Mouse (Mus musculus) hindbrain, embryonic 10.5 days (tissue): Measurements from ENCODE around the gene Fndc7. TPM values are rescaled to one million over a fixed set of nuclear protein-coding genes. Genes with fewer than 3 reads are reported as not detected.
A peak's percentile ranks its signal among the peaks of the same experiment; 100 is the strongest.
"Not testable (repeated sequence)": the region's sequence is repeated elsewhere in the genome, so short reads cannot be mapped to it uniquely, and the experiment has no call there.

Source experiments
- DNase-seq: peaks from one replicate; pipeline ENCODE4 v3.0.0-alpha.2; 2017; ENCODE audit warnings: low spot score
- H3K27ac ChIP-seq: fragments of 300-500 bp; sonication (generic); 2 replicates; pipeline ENCODE4 v1.5.1; 2016; ENCODE audit warnings: mild to moderate bottlenecking, moderate library complexity
- H3K27me3 ChIP-seq: fragments of 300-500 bp; sonication (generic); 2 replicates; pipeline ENCODE4 v1.6.1; 2016; ENCODE audit warnings: mild to moderate bottlenecking; ENCODE audit not compliant: poor library complexity, insufficient read depth, severe bottlenecking
- H3K36me3 ChIP-seq: fragments of 300-500 bp; sonication (generic); 2 replicates; pipeline ENCODE4 v1.6.1; 2016; ENCODE audit warnings: mild to moderate bottlenecking, moderate library complexity
- H3K4me1 ChIP-seq: fragments of 300-500 bp; sonication (generic); replicated peaks from 2 replicates; pipeline ENCODE4 v1.6.1; 2016; ENCODE audit warnings: mild to moderate bottlenecking
- H3K4me3 ChIP-seq: fragments of 300-500 bp; sonication (generic); 2 replicates; pipeline ENCODE4 v1.5.1; 2016; ENCODE audit warnings: mild to moderate bottlenecking, moderate library complexity
- H3K9me3 ChIP-seq: fragments of 300-500 bp; sonication (generic); 2 replicates; pipeline ENCODE4 v1.6.1; 2016; ENCODE audit warnings: mild to moderate bottlenecking, moderate library complexity
- WGBS: fragments of 180-500 bp; shearing (Covaris S2); methylation state at CpG from one replicate; pipeline ENCODE4 v1.1.7; 2016; 5-methylcytosine and 5-hydroxymethylcytosine counted together
- polyA plus RNA-seq: library from polyadenylated mRNA; unstranded; fragments of >200 nt; fragmentation: Nextera tagmentation; extraction: Ambion mirVana; gene quantifications from 2 replicates; pipeline ENCODE4 v1.2.1, GENCODE M21; 2016

The Fndc7 gene
- polyA plus RNA-seq, 1 experiment from 2014 or later, result 0.05 TPM

DNA sequence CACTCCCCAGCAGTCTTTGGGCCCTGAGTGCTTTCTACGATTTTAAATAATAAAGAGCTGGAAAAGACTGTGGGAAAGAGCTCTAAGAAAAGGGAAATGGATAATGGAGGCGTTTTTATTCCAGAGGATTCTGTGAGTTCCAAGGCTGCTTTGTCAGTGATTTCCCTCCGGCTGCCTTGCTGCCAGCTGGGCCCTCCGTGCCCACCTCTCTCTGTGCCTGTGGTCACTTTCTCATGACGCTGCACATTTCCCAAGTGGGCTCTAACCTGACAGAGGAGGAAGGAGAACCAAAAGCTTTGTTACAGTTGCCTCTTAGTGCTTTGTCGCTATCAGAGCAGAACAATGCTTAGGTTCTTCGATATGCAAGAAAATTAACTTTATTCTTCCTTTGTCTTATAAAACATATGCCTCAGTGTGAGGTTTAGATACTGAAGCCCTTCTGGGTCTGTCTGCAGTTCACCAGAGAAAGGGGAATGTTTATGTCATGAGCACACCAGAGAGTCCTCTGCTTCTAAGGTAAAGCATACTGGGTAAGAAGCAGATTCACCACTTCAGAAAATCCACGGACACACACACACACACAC is 5.0 kb downstream of the Fndc7 start:
- no peak overlapping the region for H3K4me3 ChIP-seq
- WGBS, result 58% methylated on average over 8 of the region's 8 CpGs
- peaks cover 56% of the 10 kb centered on the region for H3K4me1 ChIP-seq
- H3K36me3 ChIP-seq, result no peaks in the 10 kb centered on the region
- no peaks in the 10 kb centered on the region for H3K27me3 ChIP-seq
- DNase-seq, result no peak
- no peaks in the 10 kb centered on the region for H3K9me3 ChIP-seq
- peak overlapping the region; percentile 86 for H3K27ac ChIP-seq

DNA sequence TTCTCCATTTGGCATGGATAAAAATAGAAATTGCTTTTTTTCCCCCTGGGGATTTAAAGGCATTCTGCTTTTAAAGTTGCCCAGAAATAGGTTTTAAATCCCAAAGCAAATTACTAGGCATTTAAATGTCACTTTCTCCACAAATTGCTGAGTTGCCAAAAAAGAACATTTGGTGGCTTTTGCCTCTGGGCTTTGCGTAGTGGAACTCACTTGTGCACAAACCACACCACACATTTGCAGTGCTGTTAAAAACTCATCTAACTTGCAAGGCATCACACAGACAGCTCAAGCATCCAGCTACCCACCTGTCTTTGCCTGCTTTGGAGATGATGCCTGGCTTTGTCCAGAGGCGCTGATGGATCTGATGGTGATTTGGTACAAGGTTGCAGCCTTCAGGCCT is 6.7 kb downstream of the Fndc7 start:
- H3K4me1 ChIP-seq, result peaks cover 67% of the 10 kb centered on the region
- no peaks in the 10 kb centered on the region for H3K9me3 ChIP-seq
- 88% methylated on average over 2 of the region's 2 CpGs for WGBS
- no peak for DNase-seq
- no peak overlapping the region for H3K27ac ChIP-seq
- no peak overlapping the region for H3K4me3 ChIP-seq
- H3K27me3 ChIP-seq, result no peaks in the 10 kb centered on the region
- H3K36me3 ChIP-seq, result no peaks in the 10 kb centered on the region

DNA sequence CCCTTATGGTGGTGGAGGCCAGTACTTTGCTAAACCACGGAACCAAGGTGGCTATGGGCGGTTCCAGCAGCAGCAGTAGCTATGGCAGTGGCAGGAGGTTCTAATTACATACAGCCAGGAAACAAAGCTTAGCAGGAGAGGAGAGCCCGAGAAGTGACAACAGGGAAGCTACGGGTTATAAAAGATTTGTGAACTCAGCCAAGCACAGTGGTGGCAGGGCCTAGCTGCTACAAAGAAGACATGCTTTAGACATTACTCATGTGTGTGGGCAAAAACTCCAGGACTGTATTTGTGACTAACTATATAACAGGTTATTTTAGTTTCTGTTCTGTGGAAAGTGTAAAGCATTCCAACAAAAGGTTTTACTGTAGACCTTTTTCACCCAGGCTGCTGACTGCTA is 7.9 kb downstream of the Fndc7 start:
- not testable (repeated sequence) for H3K36me3 ChIP-seq, H3K9me3 ChIP-seq, DNase-seq, H3K27me3 ChIP-seq, H3K4me3 ChIP-seq
- H3K4me1 ChIP-seq, result peaks cover 60% of the 10 kb centered on the region
- peak overlapping the region; percentile 35; the same call in 1 of the 2 replicates for H3K27ac ChIP-seq
- WGBS, result 19% methylated on average over 4 of the region's 4 CpGs

DNA sequence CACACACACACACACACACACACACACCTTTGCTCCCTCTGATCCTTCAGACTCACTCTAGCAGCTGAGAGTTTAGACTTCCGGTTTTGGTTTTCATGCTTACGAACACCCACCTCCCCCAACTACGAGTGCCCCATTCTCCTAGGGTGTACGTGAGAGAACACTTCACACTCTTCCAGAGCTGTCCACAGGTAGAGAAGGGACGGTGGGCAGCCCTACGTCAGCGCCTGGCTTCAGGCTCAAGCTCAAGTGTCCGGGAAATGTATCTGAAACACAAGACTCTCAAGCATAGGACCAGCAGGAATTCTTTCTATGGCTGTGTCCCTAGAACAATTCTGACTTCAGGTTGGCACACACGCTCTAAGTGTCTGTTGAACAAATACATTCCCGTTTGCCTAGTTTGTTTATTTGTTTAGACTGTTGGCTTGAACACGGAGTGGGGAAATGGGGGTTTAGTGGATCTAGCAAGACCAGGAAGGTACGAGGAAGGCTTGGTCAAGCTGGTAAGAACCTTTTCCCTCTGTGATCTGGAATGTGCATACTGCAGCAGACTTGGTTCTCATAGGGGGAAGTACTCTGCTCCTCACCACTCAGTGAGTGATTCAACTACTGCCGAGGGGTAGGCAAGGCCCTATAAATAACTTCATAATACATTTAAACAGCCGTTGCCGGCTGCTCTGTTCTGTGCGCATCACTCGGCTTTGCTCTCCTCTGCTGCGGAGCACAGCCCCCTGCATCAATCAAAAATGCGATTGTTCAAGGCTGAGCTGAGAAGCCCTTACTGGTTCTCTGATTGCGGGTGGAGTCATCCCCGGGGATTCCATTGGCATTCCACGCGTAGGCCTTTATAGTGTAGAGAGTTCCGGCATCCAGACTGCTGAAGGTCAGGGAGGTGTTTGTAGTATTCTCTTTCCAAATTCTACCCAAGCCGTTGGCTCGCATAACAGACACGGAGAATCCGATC is 9.0 kb downstream of the Fndc7 start:
- Histone ChIP-seq H3K27ac (peak overlapping the region; percentile 0; the same call in 1 of the 2 replicates), H3K4me1 (peaks cover 49% of the 10 kb centered on the region), H3K36me3 (no peaks in the 10 kb centered on the region), H3K4me3 (no peak overlapping the region), H3K9me3 (no peaks in the 10 kb centered on the region), H3K27me3 (no peaks in the 10 kb centered on the region)
- DNase-seq, result peak; percentile 21
- 67% methylated on average over 28 of the region's 28 CpGs for WGBS

DNA sequence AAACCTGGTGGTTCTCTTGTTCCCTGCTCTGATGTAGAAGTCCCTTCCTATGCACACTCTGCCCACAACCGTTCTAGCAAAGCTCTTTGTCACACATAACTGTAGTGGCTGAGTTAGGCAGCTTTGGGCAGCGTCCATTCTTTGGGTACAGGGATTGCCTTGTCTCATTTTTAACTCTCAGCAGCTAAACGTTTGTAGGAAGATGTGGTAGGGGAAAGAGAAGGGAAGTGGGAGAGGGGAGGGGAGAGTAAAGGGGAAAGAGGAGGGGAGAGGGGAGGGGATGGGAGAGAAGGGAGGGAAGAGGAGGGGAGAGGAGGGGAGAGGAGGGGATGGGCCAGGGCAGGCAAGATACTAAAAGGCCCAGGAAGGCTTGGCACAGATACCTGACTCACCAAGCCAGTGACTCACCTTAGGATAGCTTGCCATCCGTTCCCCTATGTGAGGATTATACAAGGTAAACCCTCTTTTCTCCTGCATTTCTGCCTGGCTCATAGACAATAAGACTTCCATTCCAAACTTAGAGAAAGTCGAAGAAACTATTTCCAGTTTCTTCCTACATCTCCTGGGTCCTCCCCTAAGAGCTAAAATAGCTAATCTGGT is 9.9 kb downstream of the Fndc7 start:
- no peak for DNase-seq
- Histone ChIP-seq H3K9me3 (no peaks in the 10 kb centered on the region), H3K27ac (no peak overlapping the region), H3K4me1 (peaks cover 41% of the 10 kb centered on the region), H3K4me3 (no peak overlapping the region), H3K36me3 (no peaks in the 10 kb centered on the region), H3K27me3 (no peaks in the 10 kb centered on the region)
- 67% methylated on average over 5 of the region's 5 CpGs for WGBS

DNA sequence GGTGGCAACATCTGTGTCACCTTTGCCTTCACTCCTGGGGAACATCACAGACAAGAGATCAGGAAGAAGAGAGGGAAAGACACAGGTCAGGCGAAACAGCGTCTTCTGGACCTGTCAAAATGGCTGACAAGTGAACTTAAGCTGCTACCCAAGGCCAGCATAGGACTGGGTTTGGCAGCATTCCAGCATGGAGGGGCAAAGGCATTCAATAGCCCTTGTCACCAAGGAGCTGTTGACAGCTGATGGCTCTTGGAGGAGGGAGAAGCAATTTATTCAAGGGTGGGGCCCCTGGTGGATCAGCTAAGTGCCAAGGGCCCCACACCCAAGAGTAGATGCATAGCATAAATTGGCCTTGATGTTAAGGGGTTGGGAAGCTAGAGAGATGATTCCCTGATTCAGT is 10.7 kb downstream of the Fndc7 start:
- no peak overlapping the region for H3K27ac ChIP-seq
- H3K36me3 ChIP-seq, result no peaks in the 10 kb centered on the region
- WGBS, result 83% methylated on average over 2 of the region's 2 CpGs
- H3K9me3 ChIP-seq, result no peaks in the 10 kb centered on the region
- no peaks in the 10 kb centered on the region for H3K27me3 ChIP-seq
- H3K4me3 ChIP-seq, result no peak overlapping the region
- H3K4me1 ChIP-seq, result peaks cover 45% of the 10 kb centered on the region
- no peak for DNase-seq

DNA sequence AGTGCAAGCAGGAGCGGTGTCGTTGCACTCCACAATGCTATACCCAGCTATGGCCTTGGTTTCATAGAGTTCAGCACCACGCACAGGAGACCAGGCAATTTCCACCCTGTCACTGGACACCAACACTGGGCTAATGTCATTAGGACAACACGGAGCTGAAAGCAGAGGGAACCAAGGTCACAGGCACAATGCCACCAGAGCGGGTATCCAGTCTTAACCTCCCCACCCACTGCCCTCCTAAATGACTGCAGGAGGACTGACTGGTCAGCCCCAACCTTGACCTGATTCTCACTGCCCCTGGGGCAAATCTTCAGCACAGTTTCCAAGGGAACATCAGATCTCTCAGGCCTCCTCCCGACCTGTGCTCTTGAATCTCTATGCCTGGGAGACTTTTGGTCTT is 19.2 kb downstream of the Fndc7 start:
- DNase-seq, result no peak
- no peaks in the 10 kb centered on the region for H3K27me3 ChIP-seq
- H3K4me3 ChIP-seq, result no peak overlapping the region
- H3K27ac ChIP-seq, result no peak overlapping the region
- 84% methylated on average over 6 of the region's 6 CpGs for WGBS
- H3K4me1 ChIP-seq, result peaks cover 15% of the 10 kb centered on the region
- H3K36me3 ChIP-seq, result no peaks in the 10 kb centered on the region
- H3K9me3 ChIP-seq, result no peaks in the 10 kb centered on the region

DNA sequence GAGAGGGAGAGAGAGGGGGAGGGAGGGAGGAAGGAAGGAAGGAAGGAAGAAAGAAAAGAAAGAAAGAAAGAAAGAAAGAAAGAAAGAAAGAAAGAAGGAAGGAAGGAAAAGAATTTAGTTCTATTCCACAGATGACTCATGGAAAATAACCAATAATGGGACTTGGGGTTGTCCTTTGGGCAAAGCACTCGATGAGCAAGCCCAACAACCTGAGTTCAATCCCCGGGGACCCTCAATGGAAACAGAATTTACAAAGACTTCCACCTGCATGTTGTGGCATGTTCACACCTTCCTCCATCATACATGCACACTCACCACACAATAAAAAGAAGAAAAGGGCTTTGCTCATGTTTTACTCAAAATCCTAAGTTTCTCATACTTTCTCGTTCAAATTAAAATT is 22.4 kb downstream of the Fndc7 start:
- Histone ChIP-seq H3K9me3 (no peaks in the 10 kb centered on the region), H3K27ac (no peak overlapping the region), H3K4me1 (no peaks in the 10 kb centered on the region), H3K36me3 (no peaks in the 10 kb centered on the region), H3K4me3 (no peak overlapping the region), H3K27me3 (no peaks in the 10 kb centered on the region)
- 96% methylated on average over 3 of the region's 3 CpGs for WGBS
- no peak for DNase-seq

DNA sequence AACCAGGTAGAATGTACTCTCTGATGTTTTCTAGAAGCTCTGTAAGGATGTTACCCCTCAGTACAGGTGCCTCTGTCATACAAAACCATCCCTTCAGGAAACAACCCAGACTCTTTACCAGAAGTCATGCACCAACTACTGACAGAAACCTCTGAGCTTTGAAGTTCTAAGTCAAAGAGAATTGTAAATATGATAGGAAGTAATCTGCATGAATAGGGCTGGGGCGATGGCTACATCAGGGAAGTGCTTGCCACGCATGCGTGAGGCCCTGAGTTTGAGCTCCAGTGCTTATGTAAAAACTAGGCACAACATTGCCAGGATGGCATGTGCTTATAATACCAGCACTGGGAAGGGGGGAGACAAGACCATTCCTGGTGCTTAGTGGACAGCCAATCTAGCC is 24.1 kb downstream of the Fndc7 start:
- no peak overlapping the region for H3K27ac ChIP-seq
- no peak overlapping the region for H3K4me3 ChIP-seq
- H3K4me1 ChIP-seq, result no peaks in the 10 kb centered on the region
- no peak for DNase-seq
- 88% methylated on average over 3 of the region's 3 CpGs for WGBS
- no peaks in the 10 kb centered on the region for H3K27me3 ChIP-seq
- H3K36me3 ChIP-seq, result no peaks in the 10 kb centered on the region
- H3K9me3 ChIP-seq, result no peaks in the 10 kb centered on the region

DNA sequence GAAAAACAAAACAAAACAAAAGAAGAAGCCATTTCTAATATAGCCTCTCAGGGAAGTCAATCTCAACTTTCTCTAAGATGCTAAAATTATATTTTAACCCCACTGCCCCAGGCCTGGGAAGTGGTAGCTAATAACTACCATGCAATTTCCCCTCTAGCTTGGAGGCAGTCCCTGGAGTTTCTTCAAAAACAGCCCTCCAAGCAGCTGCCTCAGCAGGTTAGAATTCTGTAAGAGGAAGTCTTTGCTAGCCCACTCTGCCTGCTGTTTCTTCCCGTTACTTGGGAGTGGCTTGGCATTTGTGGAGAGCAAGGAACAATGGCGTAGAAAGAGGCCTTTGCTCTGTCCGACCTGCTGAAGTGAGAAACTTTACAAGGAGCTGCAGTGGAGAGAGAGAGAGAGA is 24.7 kb downstream of the Fndc7 start:
- no peak for DNase-seq
- 36% methylated on average over 3 of the region's 3 CpGs for WGBS
- H3K36me3 ChIP-seq, result no peaks in the 10 kb centered on the region

DNA sequence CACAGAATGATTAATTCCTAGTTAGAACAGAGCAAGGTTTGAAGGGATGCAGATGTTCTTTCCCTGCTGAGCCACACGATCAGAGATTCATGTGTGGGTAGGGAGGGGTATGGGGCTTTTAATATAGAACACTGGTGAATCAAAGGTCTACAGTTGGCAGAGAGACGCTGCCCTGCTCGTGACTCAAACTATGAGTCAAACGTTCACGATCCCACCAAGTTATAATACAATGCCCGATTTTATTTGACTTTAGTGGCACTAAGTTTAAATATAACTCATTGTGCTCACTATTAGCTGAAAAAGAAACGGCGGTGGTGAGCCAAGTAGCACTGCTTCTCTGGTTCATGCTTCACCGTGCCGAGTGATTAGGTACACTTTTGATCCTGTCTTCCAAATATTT is 26.7 kb downstream of the Fndc7 start:
- DNase-seq, result no peak
- no peaks in the 10 kb centered on the region for H3K27me3 ChIP-seq
- H3K9me3 ChIP-seq, result no peaks in the 10 kb centered on the region
- no peak overlapping the region for H3K27ac ChIP-seq
- peaks cover 6% of the 10 kb centered on the region for H3K4me1 ChIP-seq
- 96% methylated on average over 10 of the region's 10 CpGs for WGBS
- H3K4me3 ChIP-seq, result no peak overlapping the region
- H3K36me3 ChIP-seq, result no peaks in the 10 kb centered on the region

More for the DNA sequence above, 24.7 kb downstream of the Fndc7 start:
- Histone ChIP-seq H3K27ac (no peak overlapping the region), H3K4me1 (no peaks in the 10 kb centered on the region), H3K27me3 (no peaks in the 10 kb centered on the region), H3K9me3 (no peaks in the 10 kb centered on the region), H3K4me3 (no peak overlapping the region)

DNA sequence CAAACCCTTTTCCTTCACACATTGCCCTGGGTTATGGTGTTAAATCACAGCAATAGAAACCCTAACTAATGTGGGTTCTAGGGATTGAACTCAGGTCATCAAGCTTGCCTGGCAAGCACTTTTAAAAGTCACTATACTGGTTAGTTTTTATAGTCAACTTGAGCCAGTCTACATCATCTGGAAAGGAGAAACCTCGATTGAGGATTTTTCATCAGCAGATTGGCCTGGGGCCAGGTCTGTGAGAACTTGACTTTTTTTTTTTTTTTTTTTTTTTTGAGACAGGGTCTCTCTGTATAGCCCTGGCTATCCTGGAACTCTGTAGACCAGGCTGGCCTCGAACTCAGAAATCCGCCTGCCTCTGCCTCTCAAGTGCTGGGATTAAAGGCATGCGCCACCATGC is 27.5 kb downstream of the Fndc7 start:
- not testable (repeated sequence) for H3K27ac ChIP-seq, H3K36me3 ChIP-seq, DNase-seq, H3K4me1 ChIP-seq, H3K27me3 ChIP-seq, H3K4me3 ChIP-seq, H3K9me3 ChIP-seq
- WGBS, result 94% methylated on average over 4 of the region's 4 CpGs

DNA sequence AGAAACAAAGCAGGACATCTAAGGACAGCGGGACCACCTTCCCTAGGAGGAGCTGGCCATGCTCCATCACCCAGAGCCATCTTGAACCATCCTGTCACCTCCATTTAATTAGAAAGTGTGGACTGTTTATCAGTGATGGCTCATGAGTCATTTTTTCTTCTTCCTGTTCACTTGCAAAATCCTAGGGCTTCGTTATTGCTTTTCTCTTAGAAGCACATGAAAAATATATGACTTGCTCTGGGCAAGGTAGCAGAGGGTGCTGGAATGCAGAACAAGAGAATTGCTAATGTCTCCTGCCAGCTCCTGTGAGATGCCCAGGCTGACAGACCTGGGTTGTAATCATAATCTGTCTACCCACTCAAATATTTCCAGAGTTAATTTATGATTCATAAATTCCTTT is 29.0 kb downstream of the Fndc7 start:
- no peak overlapping the region for H3K27ac ChIP-seq
- no peaks in the 10 kb centered on the region for H3K27me3 ChIP-seq
- no peaks in the 10 kb centered on the region for H3K9me3 ChIP-seq
- H3K4me1 ChIP-seq, result peaks cover 19% of the 10 kb centered on the region
- H3K36me3 ChIP-seq, result no peaks in the 10 kb centered on the region
- WGBS, result 78% methylated on average over 2 of the region's 2 CpGs
- H3K4me3 ChIP-seq, result no peak overlapping the region
- DNase-seq, result no peak
